Mouse (Mus musculus): ENCODE data around the gene Wnt1. TPM values are rescaled to one million over a fixed set of nuclear protein-coding genes. Genes with fewer than 3 reads are reported as not detected.

Wnt1 gene
- polyA plus RNA-seq, 1 experiment from 2014 or later = not detected

- no peak for ATAC-seq (ENCODE audit: insufficient number of reproducible peaks, low FRiP score)
- Histone ChIP-seq H3K9ac (no peak overlapping the region), H3K4me2 (no peak overlapping the region), H3K4me1 (replicated peaks) (peaks cover 13% of the 10 kb centered on the region), H3K27ac (ENCODE audit: poor library complexity, severe bottlenecking) (no peak overlapping the region), H3K4me3 (no peak overlapping the region), H3K36me3 (peaks cover 100% of the 10 kb centered on the region), H3K9me3 (replicated peaks) (no peaks in the 10 kb centered on the region), H3K27me3 (replicated peaks) (no peaks in the 10 kb centered on the region)
- WGBS = 96% methylated on average over 14 of the region's 14 CpGs
Observed at GRCm38 (mm10) chr15:98839161-98839560, 49.5 kb downstream of the Wnt1 start.

DNA sequence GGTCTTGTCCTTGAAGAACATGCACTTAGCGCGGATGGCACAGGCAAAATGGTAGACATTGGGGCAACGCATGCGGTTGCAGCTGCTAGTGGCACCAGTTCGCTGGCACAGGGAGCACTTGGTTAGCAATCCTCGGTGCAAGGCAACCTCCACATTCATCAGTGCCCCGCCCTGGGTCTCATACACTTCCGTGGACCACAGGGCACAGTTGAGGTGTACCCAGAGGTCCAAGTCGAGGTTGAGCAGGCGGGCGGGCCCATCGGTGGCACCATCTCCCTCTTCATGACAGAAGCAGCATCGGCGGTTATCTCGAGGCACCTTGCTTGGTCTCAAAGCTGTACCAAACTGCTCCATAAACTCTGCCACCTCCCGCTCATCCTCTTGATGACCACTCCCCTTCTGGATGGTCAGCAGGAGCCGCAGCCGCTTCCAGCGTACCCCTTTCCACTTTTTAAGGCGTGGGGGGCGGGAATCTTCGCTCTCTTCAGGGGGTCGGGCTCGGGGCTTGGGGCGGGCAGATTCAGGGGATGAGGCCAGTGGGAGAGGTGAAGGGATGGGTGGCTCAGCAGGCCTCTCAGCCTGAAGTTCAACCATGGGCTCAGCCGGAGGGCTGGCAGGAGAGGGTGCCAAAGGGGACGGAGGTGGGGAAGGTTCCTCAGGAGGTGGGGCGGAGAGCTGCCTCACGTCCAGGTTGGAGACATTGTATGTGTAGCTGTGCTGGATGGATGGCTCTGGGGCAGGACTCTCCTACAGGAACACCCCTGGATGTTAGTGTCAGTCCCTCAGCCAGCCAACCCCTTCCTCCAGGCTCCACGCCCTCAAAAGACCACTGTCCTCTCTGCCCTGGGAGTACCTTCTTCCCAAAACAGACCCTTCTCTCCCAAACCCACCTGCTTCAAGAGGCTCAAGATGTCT, 50.3 kb downstream of the Wnt1 start:
- ATAC-seq (ENCODE audit: insufficient number of reproducible peaks, low FRiP score) = no peak
- H3K27ac ChIP-seq (ENCODE audit: poor library complexity, severe bottlenecking) = no peak overlapping the region
- H3K4me2 ChIP-seq = no peak overlapping the region
- peaks cover 100% of the 10 kb centered on the region for H3K36me3 ChIP-seq
- H3K4me3 ChIP-seq = no peak overlapping the region
- no peak overlapping the region for H3K9ac ChIP-seq
- no peaks in the 10 kb centered on the region for H3K9me3 ChIP-seq (replicated peaks)
- H3K4me1 ChIP-seq (replicated peaks) = peaks cover 13% of the 10 kb centered on the region
- no peaks in the 10 kb centered on the region for H3K27me3 ChIP-seq (replicated peaks)
- 95% methylated on average over 30 of the region's 30 CpGs for WGBS

Other genes with a start within 250 kb of the Wnt1 start
- 37.9 and 39.5 TPM in 2 replicates for gene Ccnt1, start 218.9 kb upstream of the Wnt1 start, polyA plus RNA-seq (2016; fragmentation: Nextera tagmentation; extraction: Ambion mirVana)
- not detected in 2 replicates for gene 4930415O20Rik, start 218.9 kb upstream of the Wnt1 start, polyA plus RNA-seq (2016; fragmentation: Nextera tagmentation; extraction: Ambion mirVana)
- gene Adcy6, start 179.8 kb upstream of the Wnt1 start, polyA plus RNA-seq (2016; fragmentation: Nextera tagmentation; extraction: Ambion mirVana) = 46.7 and 46.8 TPM in 2 replicates
- gene Cacnb3, start 159.0 kb upstream of the Wnt1 start, polyA plus RNA-seq (2016; fragmentation: Nextera tagmentation; extraction: Ambion mirVana) = 9.5 and 10.3 TPM in 2 replicates
- 15.0 and 16.4 TPM in 2 replicates for gene Ddx23, start 127.0 kb upstream of the Wnt1 start, polyA plus RNA-seq (2016; fragmentation: Nextera tagmentation; extraction: Ambion mirVana)
- 0.91 and 1.1 TPM in 2 replicates for gene Rnd1, start 112.4 kb upstream of the Wnt1 start, polyA plus RNA-seq (2016; fragmentation: Nextera tagmentation; extraction: Ambion mirVana)
- gene Ccdc65, start 81.7 kb upstream of the Wnt1 start, polyA plus RNA-seq (2016; fragmentation: Nextera tagmentation; extraction: Ambion mirVana) = 0.33 and 0.62 TPM in 2 replicates
- 13.2 and 17.8 TPM in 2 replicates for gene Fkbp11, start 61.7 kb upstream of the Wnt1 start, polyA plus RNA-seq (2016; fragmentation: Nextera tagmentation; extraction: Ambion mirVana)
- gene Arf3, start 26.6 kb upstream of the Wnt1 start, polyA plus RNA-seq (2016; fragmentation: Nextera tagmentation; extraction: Ambion mirVana) = 46.3 and 46.9 TPM in 2 replicates
- gene Wnt10b, start 11.7 kb upstream of the Wnt1 start, polyA plus RNA-seq (2016; fragmentation: Nextera tagmentation; extraction: Ambion mirVana) = not detected in 2 replicates
- gene Ddn, start 19.6 kb downstream of the Wnt1 start, polyA plus RNA-seq (2016; fragmentation: Nextera tagmentation; extraction: Ambion mirVana) = 0.04 and 0.14 TPM in 2 replicates
- 81.5 and 83.5 TPM in 2 replicates for gene Prkag1, start 41.7 kb downstream of the Wnt1 start, polyA plus RNA-seq (2016; fragmentation: Nextera tagmentation; extraction: Ambion mirVana)
- gene Kmt2d, start 81.3 kb downstream of the Wnt1 start, polyA plus RNA-seq (2016; fragmentation: Nextera tagmentation; extraction: Ambion mirVana) = 9.2 and 10.3 TPM in 2 replicates
- gene Rhebl1, start 104.7 kb downstream of the Wnt1 start, polyA plus RNA-seq (2016; fragmentation: Nextera tagmentation; extraction: Ambion mirVana) = 4.3 and 6.1 TPM in 2 replicates
- gene Dhh, start 108.7 kb downstream of the Wnt1 start, polyA plus RNA-seq (2016; fragmentation: Nextera tagmentation; extraction: Ambion mirVana) = 4.5 and 4.6 TPM in 2 replicates
- gene Lmbr1l, start 128.4 kb downstream of the Wnt1 start, polyA plus RNA-seq (2016; fragmentation: Nextera tagmentation; extraction: Ambion mirVana) = 16.9 and 17.2 TPM in 2 replicates
- 1,481 and 1,517 TPM in 2 replicates for gene Tuba1b, start 144.7 kb downstream of the Wnt1 start, polyA plus RNA-seq (2016; fragmentation: Nextera tagmentation; extraction: Ambion mirVana)
- not detected in 2 replicates for gene Gm49450, start 163.7 kb downstream of the Wnt1 start, polyA plus RNA-seq (2016; fragmentation: Nextera tagmentation; extraction: Ambion mirVana)
- gene Tuba1a, start 163.8 kb downstream of the Wnt1 start, polyA plus RNA-seq (2016; fragmentation: Nextera tagmentation; extraction: Ambion mirVana) = 1,110 and 1,118 TPM in 2 replicates
- 135 and 139 TPM in 2 replicates for gene Tuba1c, start 240.0 kb downstream of the Wnt1 start, polyA plus RNA-seq (2016; fragmentation: Nextera tagmentation; extraction: Ambion mirVana)